Mouse (Mus musculus): Measurements from ENCODE around the gene Rnf10. TPM values are rescaled to one million over a fixed set of nuclear protein-coding genes. Genes with fewer than 3 reads are reported as not detected.

The Rnf10 gene
- polyA plus RNA-seq, 1 experiment from 2014 or later = 98.5 TPM

GRCm38 (mm10) chr5:115271931-115272811 lies 527 bp downstream of the Rnf10 start:
- Histone ChIP-seq H3K4me3 (ENCODE audit: low read depth, low read length) (peak overlapping the region; percentile 99), H3K36me3 (ENCODE audit: insufficient read depth, low read length) (no peaks in the 10 kb centered on the region), H3K9me3 (ENCODE audit: low read length) (no peaks in the 10 kb centered on the region), H3K27me3 (replicated peaks; ENCODE audit: insufficient read depth, low read length) (no peaks in the 10 kb centered on the region), H3K4me2 (replicated peaks; ENCODE audit: low read depth, low read length) (peak overlapping the region; percentile 68), H3K9ac (replicated peaks; ENCODE audit: low read depth) (peak overlapping the region; percentile 99), H3K4me1 (ENCODE audit: insufficient read depth, low read depth, low read length) (peaks cover 13% of the 10 kb centered on the region; the same call in 1 of the 2 replicates), H3K27ac (ENCODE audit: low read length) (peak overlapping the region; percentile 90)
- WGBS = under 1% methylated on average over 64 of the region's 77 CpGs
- DNase-seq (ENCODE audit: low spot score) = peak; percentile 72
- no peak for TF ChIP-seq CTCF (IDR thresholded peaks at IDR 0.05)
- TF ChIP-seq EP300 (IDR thresholded peaks at IDR 0.05) = no peak
- ATAC-seq = peak; percentile 63

- WGBS = 68% methylated on average over 1 of the region's 1 CpGs
- peak overlapping the region; percentile 99; the same call in 1 of the 2 replicates for H3K4me3 ChIP-seq (ENCODE audit: low read depth, low read length)
- DNase-seq (ENCODE audit: low spot score) (peak; percentile 75), ATAC-seq (peak; percentile 9; the same call in 1 of the 2 replicates)
- H3K36me3 ChIP-seq (ENCODE audit: insufficient read depth, low read length) = no peaks in the 10 kb centered on the region
- H3K9ac ChIP-seq (replicated peaks; ENCODE audit: low read depth) = no peak overlapping the region
- H3K9me3 ChIP-seq (ENCODE audit: low read length) = no peaks in the 10 kb centered on the region
- peaks cover 13% of the 10 kb centered on the region; the same call in 1 of the 2 replicates for H3K4me1 ChIP-seq (ENCODE audit: insufficient read depth, low read depth, low read length)
- H3K4me2 ChIP-seq (replicated peaks; ENCODE audit: low read depth, low read length) = peak overlapping the region; percentile 68; the same call in 1 of the 2 replicates
- TF ChIP-seq CTCF (IDR thresholded peaks at IDR 0.05) = no peak
- TF ChIP-seq EP300 (IDR thresholded peaks at IDR 0.05) = peak; percentile 27; the same call in 1 of the 2 replicates
- H3K27me3 ChIP-seq (replicated peaks; ENCODE audit: insufficient read depth, low read length) = no peaks in the 10 kb centered on the region
- H3K27ac ChIP-seq (ENCODE audit: low read length) = no peak overlapping the region; the same call in 1 of the 2 replicates
Measured at GRCm38 (mm10) chr5:115269969-115270368, 2.7 kb downstream of the Rnf10 start.

GRCm38 (mm10) chr5:115268266-115268665 lies 4.4 kb downstream of the Rnf10 start:
- no peaks in the 10 kb centered on the region for H3K27me3 ChIP-seq (replicated peaks; ENCODE audit: insufficient read depth, low read length)
- TF ChIP-seq EP300 (IDR thresholded peaks at IDR 0.05) (no peak), CTCF (IDR thresholded peaks at IDR 0.05) (no peak)
- H3K4me2 ChIP-seq (replicated peaks; ENCODE audit: low read depth, low read length) = no peak overlapping the region
- no peak overlapping the region for H3K4me3 ChIP-seq (ENCODE audit: low read depth, low read length)
- H3K9me3 ChIP-seq (ENCODE audit: low read length) = no peaks in the 10 kb centered on the region
- no peak overlapping the region for H3K9ac ChIP-seq (replicated peaks; ENCODE audit: low read depth)
- H3K27ac ChIP-seq (ENCODE audit: low read length) = peak overlapping the region; percentile 15
- WGBS = 46% methylated on average over 3 of the region's 3 CpGs
- no peak for ATAC-seq
- peaks cover 13% of the 10 kb centered on the region; the same call in 1 of the 2 replicates for H3K4me1 ChIP-seq (ENCODE audit: insufficient read depth, low read depth, low read length)
- DNase-seq (ENCODE audit: low spot score) = no peak
- no peaks in the 10 kb centered on the region for H3K36me3 ChIP-seq (ENCODE audit: insufficient read depth, low read length)

GRCm38 (mm10) chr5:115267469-115268045 lies 5.1 kb downstream of the Rnf10 start:
- no peaks in the 10 kb centered on the region for H3K9me3 ChIP-seq (ENCODE audit: low read length)
- peaks cover 13% of the 10 kb centered on the region; the same call in 1 of the 2 replicates for H3K4me1 ChIP-seq (ENCODE audit: insufficient read depth, low read depth, low read length)
- TF ChIP-seq EP300 (IDR thresholded peaks at IDR 0.05) = no peak
- no peak for TF ChIP-seq CTCF (IDR thresholded peaks at IDR 0.05)
- H3K27ac ChIP-seq (ENCODE audit: low read length) = peak overlapping the region; percentile 28
- WGBS = 60% methylated on average over 3 of the region's 3 CpGs
- H3K27me3 ChIP-seq (replicated peaks; ENCODE audit: insufficient read depth, low read length) = no peaks in the 10 kb centered on the region
- no peak overlapping the region for H3K4me2 ChIP-seq (replicated peaks; ENCODE audit: low read depth, low read length)
- DNase-seq (ENCODE audit: low spot score) = no peak
- H3K4me3 ChIP-seq (ENCODE audit: low read depth, low read length) = no peak overlapping the region
- no peak for ATAC-seq
- H3K9ac ChIP-seq (replicated peaks; ENCODE audit: low read depth) = no peak overlapping the region
- no peaks in the 10 kb centered on the region for H3K36me3 ChIP-seq (ENCODE audit: insufficient read depth, low read length)

GRCm38 (mm10) chr5:115266787-115267468 lies 5.8 kb downstream of the Rnf10 start:
- no peak overlapping the region for H3K4me3 ChIP-seq (ENCODE audit: low read depth, low read length)
- ATAC-seq = peak; percentile 40
- H3K27ac ChIP-seq (ENCODE audit: low read length) = no peak overlapping the region
- 42% methylated on average over 8 of the region's 8 CpGs for WGBS
- no peak for TF ChIP-seq EP300 (IDR thresholded peaks at IDR 0.05)
- no peak for TF ChIP-seq CTCF (IDR thresholded peaks at IDR 0.05)
- no peak overlapping the region for H3K9ac ChIP-seq (replicated peaks; ENCODE audit: low read depth)
- no peaks in the 10 kb centered on the region for H3K36me3 ChIP-seq (ENCODE audit: insufficient read depth, low read length)
- peaks cover 13% of the 10 kb centered on the region; the same call in 1 of the 2 replicates for H3K4me1 ChIP-seq (ENCODE audit: insufficient read depth, low read depth, low read length)
- H3K9me3 ChIP-seq (ENCODE audit: low read length) = no peaks in the 10 kb centered on the region
- peak; percentile 79 for DNase-seq (ENCODE audit: low spot score)
- no peak overlapping the region for H3K4me2 ChIP-seq (replicated peaks; ENCODE audit: low read depth, low read length)
- no peaks in the 10 kb centered on the region for H3K27me3 ChIP-seq (replicated peaks; ENCODE audit: insufficient read depth, low read length)

GRCm38 (mm10) chr5:115266340-115266739 lies 6.4 kb downstream of the Rnf10 start:
- Histone ChIP-seq H3K4me1 (ENCODE audit: insufficient read depth, low read depth, low read length) (peaks cover 13% of the 10 kb centered on the region; the same call in 1 of the 2 replicates), H3K9me3 (ENCODE audit: low read length) (no peaks in the 10 kb centered on the region), H3K27me3 (replicated peaks; ENCODE audit: insufficient read depth, low read length) (no peaks in the 10 kb centered on the region), H3K4me3 (ENCODE audit: low read depth, low read length) (no peak overlapping the region), H3K9ac (replicated peaks; ENCODE audit: low read depth) (no peak overlapping the region), H3K4me2 (replicated peaks; ENCODE audit: low read depth, low read length) (no peak overlapping the region), H3K27ac (ENCODE audit: low read length) (no peak overlapping the region), H3K36me3 (ENCODE audit: insufficient read depth, low read length) (no peaks in the 10 kb centered on the region)
- DNase-seq (ENCODE audit: low spot score) = no peak
- TF ChIP-seq CTCF (IDR thresholded peaks at IDR 0.05) (no peak), EP300 (IDR thresholded peaks at IDR 0.05) (no peak)
- peak; percentile 34; the same call in 1 of the 2 replicates for ATAC-seq
- 73% methylated on average over 5 of the region's 5 CpGs for WGBS

Measured in lung, postnatal 0 days (tissue).